Mouse (Mus musculus) cerebellum, postnatal 25 days (tissue): ENCODE results near the gene Med13l.

Experiments used
- DNase-seq, 2 experiments: peaks; one replicate each; pipeline ENCODE4 v3.0.0; 2021; ENCODE audit warnings: mixed read lengths in 2 of 2

Med13l gene

DNA sequence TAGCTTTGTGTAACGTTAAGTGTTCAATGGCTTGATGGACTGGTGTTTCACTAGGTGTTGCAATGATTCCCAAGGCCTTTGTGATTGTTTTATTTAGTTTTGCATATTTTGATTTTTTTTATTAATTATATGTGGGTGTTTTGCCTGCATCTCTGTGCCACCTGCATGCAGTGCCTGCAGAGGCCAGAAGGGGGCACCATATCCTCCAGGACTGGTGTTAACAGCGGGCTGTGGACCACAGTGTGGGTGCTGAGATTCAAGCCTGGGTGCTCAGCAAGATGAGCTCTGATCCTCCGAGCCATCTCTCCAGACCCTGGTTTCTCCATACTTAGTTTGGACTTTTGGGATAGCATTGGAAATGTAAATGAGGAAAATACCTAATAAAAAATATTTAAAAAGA, 143.7 kb downstream of the Med13l start:
- peak in 1 of 2 experiments; percentile 51 for DNase-seq

DNA sequence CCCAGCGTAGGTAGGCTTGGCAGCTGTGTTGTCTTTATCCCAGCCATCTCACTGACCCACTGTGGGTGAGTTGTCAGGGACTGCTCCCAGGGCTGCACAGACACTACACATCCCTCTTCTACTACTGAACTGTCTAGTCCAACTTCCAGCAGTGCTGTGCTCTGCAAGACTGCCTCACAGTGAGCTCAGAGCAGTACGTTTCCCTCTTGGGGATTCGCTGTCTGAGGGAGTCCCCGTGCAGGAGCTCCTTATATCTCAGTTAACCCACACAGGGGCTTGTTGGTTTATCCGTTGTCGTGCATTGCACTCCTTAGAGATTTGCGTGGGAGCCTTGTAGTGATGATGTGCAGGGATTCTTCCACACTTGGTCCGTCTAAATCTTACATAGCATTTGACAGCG, 144.5 kb downstream of the Med13l start:
- no peak for DNase-seq

DNA sequence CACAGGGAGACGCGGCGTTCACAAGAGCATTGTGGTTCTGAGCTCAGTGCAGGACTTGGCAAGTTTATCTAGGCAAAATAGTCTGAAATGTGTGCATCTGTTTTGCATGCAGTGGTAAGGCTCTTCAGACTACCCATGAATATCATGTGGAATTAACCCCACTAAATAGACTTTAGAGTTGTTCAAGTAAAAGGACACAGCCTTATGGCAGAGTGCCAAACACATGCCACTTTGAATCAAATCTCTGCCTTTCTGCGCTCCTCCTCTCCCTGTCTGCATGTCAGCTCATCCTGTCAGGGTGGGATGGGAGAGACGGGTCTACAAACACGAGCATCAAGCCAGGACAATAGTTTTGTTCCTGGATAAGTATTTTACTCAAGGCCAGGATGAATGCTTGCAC, 145.5 kb downstream of the Med13l start:
- peak in 1 of 2 experiments; percentile 60 for DNase-seq

DNA sequence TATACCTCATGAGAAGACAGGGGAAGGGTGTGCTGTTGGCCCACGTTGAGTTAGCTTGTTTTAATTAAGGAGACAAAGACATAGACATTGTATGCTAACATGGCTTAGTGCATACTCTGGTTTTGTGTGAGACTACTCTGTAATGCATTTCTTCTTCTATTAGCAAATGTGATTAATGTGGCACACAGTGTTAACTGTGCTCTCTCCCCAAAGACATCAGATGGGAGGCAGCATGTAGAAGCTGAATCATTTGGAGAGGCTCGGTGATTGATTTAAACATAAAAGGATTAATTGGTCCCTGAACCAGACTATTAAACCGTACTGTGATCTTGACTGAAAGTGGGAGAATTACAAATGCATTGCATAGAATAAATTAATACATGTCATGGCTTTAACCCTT, 145.9 kb downstream of the Med13l start:
- no peak for DNase-seq

DNA sequence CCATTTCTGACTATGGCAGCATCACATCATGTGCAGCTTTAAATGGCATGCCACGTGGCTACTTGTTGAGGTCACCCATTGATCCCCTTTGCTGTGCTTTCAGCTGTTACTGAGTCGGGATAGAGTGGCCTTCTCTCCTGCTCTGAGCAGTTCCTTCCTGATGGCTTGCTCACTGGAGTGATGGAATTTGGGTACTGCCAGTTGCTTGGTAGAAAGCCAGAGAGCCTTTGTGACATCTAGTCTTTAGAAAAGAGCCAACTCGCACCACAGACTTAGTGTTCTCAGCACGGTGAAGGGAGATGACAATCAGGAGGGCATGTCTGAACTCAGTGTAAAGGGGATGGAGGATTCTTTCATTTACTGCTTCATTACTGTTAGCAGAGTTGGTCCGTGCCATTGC, 147.0 kb downstream of the Med13l start:
- no peak for DNase-seq

DNA sequence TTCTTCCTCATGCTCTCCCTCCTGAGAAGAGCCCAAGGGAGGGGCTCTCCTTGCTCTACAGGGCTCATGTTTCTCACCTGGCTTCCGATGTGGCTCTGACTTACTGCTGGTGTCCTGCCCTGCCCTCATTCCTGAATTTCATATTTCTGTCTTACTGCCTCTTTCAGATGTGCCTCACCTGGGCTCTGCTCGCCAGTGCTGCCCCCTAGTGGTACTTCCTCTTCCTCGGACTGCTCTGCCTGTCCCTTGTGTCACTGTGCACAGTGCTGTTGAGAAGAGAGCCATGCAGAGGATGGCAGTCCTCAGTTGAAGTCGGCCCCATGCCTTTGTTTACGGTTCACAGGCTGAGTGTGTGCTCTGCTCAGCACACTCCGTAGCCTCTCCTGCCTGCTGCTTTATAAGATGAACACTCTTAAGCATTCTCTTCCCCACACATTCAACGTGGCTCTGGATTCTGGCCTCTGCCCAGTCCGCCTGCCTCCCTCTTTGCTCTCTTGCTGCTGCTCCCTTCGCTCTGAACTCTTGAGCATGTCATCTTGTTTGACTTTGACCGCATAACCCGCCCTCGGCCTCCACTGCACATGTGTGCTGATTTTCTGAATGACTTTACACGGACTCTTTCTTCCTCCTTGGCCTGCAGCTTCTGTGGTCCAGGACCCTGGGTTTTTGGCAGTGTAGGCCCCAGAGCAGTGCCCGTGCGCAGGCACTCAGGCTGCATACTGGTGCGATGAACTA, 147.9 kb downstream of the Med13l start:
- DNase-seq = peak; percentile 85 to 91

DNA sequence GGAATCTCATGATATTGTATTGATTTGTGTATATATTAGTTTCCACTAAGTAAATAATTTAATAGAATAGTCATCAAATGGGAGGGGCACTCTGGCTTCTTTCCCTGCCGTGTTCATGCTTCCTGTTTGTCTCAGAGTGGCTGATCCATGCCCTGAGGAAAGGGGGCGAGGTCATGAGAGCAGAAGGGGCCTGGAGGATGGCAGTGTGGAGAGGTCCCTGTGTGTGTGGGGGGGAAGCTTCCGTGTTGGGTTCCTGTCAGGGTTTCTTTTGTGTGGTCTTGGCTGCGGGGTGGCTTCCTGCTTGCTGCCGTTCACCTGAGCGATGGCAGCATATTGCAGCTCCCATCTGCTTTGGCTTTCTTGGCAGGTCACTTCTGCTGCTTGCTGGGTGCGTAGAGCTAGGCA, 149.4 kb downstream of the Med13l start:
- peak; percentile 82 to 84 for DNase-seq

DNA sequence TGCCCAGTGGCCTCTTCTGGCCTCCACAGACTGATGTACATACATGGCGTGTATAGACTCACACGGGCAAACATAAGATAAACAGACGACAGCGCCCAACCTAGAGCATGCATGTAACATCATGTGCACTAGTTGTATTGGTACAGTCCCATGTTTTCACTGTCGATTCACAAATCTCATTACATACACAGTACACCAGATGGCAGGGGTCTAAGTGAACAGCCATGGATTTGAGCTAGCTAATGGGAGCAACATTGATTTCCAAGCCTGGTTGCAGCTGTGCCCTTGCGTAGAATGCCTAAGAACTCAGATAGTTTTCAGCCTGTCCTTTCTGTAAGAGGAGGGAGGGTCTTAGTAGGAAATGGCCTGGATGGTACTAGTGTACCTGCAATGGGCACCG, 155.0 kb downstream of the Med13l start:
- DNase-seq = no peak

DNA sequence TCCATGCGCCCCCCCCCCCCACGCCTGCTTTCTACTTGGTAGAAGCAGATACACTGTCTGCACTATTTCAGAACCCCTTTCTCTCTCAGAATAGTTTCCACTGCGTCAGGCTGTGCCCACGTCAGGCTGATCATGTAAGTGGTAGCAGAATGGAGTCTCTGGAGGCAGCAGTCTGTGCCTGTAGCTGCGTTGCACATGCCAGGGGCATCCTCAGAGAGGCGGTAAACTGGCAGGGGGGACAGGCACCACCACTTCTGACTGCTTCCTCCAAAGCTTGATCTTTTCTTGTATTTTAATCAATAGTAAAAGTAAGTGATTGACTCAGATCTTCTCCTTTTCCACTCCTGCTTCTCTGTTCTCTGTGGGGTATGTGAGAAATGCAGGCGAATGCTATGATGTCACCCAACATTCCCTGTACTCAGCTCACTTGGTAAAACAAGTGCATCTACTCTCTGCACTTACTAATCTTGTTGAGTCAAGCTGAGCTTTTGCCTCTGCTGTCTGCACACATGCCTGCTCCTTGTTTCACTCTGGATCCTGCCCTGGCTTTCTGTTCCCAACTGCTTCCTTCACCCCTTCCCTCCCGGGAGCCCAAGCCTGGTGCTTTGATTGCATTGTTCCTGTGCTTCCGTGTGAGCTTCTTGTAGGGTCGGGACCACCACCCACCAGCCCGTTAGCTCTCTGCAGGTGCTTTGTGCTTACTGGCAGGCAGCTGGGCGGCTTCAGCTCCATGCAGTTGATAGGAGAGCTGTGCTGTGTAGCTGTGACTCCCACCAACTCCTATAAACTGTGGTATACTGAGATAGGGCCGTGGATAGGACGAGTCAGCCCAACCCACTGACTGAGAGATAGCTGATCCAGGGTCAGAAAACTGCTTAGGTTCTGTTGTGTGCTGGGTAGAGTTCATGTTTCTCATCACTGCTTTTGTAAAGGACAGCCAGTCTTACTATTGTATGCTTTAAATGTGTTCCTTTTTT, 156.1 kb downstream of the Med13l start:
- DNase-seq = no peak

DNA sequence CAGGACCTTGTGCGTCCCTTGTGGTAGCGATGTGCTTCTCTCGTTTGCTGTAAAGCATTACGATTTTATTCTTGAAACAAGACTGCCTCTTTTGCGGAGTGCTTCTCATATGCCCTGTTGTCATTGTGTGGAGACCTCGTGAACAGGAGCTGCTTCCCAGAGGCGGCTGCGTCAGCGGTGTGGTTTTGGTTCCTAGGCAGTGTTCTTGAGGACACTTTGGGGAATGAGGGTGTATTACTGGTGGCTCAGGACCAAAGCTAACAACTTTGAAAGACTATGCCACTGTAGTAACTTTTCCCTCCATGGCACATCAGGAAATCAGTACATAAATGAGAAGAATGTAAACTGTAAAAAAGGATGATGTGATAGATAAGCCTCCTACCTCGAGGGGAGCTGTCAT, 157.0 kb downstream of the Med13l start:
- DNase-seq = no peak

DNA sequence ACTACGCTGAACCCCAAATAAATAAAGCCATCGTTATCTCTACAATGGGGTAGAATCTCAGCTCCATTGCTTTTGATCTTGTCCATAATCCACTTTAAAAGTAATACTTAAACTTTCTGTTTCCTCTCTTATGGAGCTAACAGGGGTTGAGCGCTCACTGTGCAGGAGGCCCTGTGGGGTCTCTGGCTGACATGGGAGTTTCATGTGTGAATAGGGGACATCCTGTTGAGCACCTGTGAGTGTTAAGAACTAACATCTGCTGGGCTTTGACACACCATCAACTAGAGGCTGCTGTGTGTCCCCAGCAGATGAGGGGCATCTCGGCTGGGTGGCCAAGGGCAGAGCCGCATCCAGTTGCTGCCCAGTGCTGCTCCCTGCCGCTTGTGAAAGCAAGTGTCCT, 157.6 kb downstream of the Med13l start:
- no peak for DNase-seq

DNA sequence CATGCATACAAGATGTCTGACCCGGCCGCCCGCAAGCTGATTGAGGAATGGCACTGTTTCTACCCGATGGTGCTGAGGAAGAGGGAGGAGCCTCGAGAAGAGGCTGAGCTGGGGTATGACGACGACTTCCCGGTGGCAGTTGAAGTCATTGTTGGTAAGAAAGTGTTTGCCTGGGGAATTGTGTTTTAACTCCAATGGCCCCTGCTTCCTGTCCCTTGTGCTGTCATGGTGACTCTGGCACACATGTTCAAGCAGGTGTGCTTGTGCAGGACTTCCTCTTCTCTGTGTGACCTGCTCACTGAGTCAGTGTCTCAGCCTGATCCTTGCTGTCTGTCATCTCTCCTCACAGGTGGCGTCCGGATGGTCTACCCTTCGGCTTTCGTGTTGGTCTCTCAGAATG, 160.9 kb downstream of the Med13l start:
- no peak for DNase-seq

DNA sequence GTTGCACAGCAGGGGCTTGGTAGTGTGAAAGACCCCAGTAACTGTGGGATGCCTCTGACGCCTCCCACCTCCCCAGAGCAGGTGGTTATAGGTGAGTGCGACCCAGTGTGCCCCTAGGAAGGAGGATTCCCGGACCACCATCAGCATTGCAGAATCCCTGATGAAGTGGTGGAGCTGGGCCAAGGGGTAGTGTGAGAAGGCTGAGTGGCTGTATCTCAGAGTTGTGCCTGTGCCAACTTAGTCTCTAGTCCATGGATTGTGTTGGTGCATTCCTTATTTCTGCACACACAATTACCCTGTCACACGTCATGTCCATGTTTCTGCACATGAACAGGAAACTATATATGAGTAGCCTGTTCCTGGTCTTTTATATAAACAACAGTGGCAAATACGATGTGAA, 161.4 kb downstream of the Med13l start:
- no peak for DNase-seq

DNA sequence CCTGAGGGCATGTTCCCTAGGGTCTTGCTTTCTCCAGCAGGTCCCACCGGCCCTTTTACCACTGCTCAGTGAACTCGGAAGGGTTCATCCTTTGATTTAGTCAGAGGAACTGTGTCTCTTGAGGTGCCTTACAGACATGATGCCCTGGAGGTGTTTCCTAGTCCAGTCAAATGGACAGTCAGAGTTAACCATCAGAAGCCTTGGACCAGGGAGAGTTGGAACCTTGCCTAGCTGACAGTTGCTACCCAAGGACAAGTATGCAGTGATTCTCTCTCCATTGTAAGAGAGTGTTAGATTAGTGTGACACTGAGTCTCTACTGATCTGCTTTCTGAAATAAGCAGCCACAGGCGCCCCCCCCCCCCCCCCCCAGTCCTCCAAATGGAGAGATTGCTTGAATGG, 162.0 kb downstream of the Med13l start:
- peak; percentile 59 to 75 for DNase-seq

DNA sequence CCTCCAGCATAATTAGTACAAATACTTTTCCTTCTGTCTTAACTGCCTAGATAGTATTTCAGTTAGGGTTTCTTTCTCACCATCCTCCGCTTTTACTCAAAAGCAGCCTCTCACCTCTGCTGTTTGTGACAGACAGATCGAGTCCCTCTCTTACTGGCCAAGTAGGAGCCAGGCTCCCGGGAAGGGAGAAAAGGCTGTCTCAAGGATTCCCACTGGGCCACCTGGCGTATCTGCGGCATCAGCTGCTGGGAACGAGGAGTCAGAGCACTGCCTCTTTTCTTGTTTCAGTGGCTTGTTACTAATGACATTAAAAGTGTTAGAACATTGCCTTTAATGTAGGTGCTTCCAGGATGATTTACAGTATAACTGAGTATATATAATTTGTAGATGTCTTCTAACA, 164.9 kb downstream of the Med13l start:
- DNase-seq = peak in 1 of 2 experiments; percentile 59

DNA sequence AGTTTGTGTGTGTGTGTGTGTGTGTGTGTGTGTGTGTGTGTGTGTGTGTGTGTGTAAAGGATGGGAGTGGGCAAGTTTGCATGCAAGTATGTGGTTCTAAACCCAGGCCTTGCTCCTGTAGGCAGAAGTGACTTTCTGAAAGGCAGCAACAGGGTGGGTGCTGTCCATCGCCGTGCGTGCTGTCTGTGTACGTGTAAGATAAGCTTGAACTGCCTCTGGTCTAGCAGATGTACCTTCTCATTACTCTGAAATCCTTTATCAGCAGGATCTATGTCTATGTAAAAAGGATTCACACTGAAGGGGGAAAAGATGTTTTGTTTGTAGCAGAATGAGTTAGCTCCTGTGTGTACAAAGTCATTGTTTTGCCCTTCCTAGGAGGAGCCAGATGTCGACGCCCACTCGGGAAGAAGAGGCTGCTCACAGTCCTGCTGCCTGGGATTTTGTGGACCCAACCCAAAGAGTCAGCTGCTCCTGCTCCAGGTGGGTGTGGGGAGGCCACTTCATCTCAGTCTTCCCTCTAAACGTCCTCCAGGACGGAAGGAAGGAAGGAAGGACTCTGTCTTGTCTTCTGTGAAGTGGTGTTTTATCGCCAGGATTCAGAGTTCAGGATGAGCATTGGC, 165.5 kb downstream of the Med13l start:
- DNase-seq = no peak

DNA sequence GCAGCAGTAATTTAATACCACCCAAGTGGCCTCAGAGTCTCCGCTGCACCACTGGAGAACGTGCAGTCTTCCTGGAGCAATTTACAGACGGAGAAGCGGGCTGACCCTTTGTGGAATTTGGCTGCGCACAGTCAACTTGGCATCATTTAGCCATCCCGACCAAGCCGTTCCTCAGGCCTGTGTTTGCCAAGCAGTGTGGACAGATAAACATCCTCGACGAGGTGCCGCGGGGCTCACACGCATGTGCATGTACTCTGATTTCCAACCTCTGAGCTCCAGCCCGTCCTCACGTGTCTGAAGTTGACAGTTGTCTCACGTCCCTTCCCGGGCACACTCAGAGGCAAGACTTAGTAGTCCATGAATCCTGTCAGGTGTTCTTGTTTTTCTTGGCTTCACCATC, 166.9 kb downstream of the Med13l start:
- no peak for DNase-seq

DNA sequence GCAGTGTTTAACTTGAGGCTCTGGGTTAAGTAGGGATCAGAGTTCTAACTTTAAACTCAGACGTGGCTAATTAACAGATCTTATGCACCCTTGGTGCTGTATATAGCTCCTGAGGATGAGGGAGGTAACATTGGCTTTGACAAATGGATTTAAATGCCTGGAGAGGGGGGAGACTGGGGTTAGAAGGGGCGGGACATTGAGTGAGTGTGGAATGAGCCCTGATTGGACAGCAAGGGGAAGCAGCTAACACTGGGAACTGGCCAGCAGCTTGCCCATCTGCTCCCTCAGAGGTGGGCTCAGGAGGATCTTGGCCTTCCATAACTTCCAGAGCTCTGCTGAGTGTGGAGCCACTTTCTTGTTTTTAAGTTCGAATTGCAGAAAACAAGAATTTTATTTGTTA, 171.7 kb downstream of the Med13l start:
- peak; percentile 62 to 70 for DNase-seq

DNA sequence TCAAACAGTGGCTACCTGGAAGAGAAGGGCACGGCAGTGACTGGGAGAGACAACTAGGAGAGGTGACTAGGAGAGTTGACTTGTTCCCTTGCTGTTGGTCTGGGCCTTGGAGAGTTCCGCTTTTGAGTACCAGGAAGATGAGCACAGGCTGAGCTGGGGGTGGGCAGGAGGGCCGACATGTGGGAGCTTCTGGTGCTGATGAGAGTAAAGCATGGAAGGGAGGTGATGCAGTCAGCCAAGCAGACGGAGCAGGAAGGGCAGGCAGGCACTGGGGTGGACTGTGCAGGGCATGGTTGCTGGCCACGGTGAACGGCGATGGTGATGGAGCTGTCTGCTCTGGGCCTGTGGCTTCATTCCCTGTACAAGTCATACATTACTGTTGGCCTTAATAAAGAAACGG, 172.2 kb downstream of the Med13l start:
- DNase-seq = no peak

DNA sequence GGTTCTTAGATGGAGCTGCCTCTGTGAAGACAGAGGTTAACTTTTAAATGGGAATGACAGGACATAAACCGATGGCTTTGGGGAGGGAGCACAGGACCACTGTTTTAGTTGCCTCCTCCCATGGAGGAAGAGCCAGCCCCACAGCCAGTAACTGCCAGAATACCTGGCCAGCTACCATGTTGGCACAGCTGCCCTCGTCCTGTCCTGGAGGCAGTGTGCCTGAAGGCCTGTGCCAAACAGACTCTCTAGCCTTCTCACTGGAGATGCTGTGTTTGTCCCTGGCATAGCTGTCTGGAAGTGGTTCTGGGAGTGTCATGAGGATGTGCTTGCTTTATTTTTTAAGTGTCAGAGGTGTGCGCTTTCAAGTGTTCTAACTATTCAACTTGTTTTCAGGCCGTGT, 173.1 kb downstream of the Med13l start:
- DNase-seq = peak in 1 of 2 experiments; percentile 65

DNA sequence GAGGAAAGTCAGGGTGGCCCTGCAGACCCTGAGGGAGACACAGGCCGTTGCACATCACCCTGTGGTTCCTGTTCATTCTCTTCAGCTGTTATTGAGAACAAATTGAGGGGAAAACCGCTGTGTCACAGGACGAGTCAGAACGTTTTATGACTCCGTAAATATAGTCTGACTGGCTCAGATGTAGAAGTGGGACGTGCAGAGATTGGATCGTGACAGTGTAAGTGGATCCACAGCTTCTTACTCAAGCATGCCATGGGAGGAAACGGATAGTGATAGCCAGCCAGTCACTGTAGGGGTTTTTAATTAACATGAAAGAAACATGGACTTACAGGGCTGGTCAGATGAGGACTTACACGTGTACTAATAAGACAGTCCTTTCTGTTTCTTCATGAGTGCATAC, 174.0 kb downstream of the Med13l start:
- DNase-seq = no peak

DNA sequence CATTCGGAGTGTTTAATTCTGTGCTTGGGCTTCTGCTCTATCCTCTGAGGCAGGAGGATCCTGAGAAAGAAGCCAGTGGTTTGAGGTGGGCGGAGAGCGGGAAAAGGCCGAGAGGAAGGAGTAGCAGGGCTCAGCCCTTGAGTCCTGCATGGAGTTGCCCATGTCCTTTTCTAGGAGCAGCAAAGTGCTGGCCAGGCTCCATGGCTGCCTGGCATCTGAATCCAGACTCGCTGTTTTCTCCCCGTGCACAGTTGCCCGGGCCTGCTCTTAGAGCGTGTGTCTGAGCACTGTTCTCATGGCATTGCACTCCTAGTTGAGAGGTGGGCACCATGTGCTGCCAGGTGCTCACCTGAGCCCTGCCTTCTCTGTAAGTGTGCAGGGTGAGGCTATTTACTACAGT, 175.3 kb downstream of the Med13l start:
- DNase-seq = peak; percentile 54 to 71

DNA sequence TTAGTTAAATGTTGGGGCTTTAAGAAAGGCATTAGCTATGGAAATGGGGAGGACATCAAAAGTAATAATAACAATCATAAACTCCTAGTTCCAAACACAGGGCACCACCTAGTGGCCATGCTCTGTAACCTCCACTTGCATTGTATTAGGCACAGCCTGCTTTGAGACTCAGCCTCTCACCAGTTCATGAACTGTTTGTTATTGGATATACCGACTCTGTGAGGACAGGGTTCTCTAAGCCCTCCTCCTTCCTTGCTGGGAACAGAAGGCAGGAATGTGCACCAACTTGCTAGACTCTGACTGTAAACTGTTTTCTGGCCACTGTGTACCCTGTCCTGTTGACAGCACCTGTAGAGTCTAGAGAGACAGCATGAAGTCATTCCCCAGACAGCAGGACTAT, 177.1 kb downstream of the Med13l start:
- peak; percentile 64 to 82 for DNase-seq

DNA sequence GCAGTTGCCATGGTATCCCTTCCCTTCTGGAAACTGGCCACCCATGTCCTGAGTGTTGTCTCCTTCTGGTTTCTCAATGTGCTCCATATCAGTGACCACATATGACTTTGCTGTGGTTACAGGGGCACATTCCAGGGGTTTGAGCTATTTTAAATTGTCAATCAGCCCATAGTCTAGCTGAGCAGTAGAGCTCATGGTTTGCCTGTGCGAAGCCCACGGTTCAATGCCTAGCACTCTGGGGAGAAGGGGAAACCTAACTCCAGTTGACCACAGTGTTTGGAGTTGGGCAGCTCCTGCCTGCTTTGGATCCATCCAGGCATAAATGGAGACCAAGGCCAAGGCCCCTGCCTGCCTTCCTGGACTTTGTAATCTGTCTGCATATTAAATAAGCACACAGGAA, 182.6 kb downstream of the Med13l start:
- DNase-seq = no peak
